Mouse (Mus musculus) skeletal muscle tissue, adult 2 months (tissue): ENCODE results near the gene Sec22c.
A peak's percentile ranks its signal among the peaks of the same experiment; 100 is the strongest.

Source experiments
- DNase-seq: peaks from one replicate; pipeline ENCODE4 v3.0.0-alpha.2; 2012; ENCODE audit warnings: low read depth, low spot score

Gene Sec22c

DNA sequence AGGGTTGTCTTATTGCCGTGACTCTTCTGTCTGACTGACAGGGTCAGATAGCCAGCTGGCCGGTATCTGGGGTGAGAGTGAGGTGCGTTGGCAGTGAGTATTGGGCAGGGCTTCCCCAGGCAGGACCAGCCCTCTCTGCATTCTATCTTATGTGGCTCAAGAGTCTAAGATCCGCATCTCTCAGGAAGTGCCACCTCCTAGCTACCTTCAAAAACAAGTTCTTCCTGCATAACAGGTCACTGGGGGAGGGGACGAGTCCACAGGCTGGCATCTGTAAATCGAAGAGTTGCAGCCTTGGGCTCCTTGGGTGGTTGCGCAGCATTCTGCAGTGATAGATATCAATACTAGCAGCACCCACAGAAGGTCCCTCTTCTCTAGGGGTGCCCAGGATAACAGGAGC, 58.3 kb downstream of the Sec22c start:
- no peak for DNase-seq

DNA sequence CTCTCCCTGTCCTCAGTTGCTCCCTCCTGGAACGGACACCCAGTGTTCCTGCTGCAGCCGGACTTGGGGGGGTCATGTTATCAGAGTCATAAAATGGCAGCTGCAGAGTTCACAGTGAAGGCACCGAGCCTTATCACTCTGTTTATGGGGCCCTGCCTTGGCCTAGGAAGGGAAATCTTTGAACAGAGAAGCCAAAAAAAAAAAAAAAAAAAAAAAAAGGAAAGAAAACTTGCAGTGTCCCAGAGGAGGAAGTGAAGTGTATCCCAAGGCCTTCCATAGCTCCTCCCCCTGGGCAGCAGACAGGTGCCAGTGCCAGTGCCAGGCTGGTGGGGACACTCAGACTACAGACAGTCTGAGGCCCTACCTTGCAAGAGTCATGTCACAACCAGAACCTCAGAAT, 60.4 kb downstream of the Sec22c start:
- DNase-seq: no peak

DNA sequence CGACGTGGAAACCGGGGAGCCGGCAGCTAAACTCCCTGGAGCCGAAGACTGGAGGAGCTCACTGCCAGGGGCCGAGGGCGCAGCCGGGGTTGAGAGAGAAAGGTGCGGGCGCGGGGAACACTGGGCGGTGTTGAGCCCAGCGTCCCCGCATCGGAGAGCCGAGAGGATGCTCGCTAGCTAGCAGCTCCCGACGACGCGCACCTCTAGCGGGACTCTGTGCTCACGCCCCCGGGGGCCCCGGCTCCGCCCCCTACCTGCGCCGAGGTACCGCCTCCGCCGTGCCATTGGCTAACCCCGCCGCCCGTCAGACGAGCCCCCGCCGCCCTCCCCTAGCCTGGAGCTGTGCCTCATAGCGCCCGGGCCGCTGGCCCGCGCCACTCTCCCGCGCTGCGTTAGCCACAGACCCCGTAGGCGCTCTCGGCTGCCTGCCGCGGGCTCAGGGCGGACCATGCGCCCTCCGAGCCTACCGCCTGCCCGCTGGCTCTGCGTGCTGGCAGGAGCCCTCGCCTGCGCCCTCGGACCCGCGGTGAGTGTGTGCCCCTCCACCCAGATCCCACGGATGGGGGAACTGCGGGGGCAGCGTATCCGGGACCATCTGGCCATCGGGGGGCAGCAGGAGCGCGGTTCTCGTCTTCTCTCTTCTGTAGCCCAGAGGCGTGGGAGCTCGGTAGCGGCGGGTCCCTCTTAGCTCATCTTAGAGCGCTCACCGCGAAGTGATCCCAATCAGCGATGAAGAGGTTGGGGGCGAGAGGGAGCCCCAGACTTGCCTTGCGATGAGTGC, 62.7 kb downstream of the Sec22c start, which contains the start of gene Vipr1:
Gene Vipr1, plus strand, starts transcription at position 316 of the 781 bp plus-strand sequence.
- DNase-seq: no peak

DNA sequence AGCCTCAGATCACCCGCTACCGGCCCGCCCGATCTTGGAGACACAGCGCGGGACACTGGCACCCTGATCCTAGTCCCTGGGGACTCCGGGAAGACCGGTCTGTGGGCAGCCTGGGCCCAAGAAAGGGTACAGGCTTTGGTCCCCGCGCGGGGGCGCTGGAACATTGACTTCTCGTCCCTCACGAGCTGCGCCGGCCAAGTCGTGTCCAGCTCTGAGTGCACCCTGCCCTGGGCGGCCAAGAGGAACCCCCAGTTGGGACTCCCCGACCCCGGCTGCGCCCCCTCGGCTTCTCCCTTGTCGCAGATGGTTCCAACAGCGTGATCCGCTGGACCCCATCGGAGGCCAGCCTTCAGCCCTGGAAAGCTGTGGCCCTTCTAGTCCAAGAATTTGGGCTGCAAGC, 63.3 kb downstream of the Sec22c start, which contains the start of gene Lyzl4:
Gene Lyzl4, minus strand, starts transcription at position 96 of the 400 bp plus-strand sequence.
- DNase-seq: peak; percentile 38

DNA sequence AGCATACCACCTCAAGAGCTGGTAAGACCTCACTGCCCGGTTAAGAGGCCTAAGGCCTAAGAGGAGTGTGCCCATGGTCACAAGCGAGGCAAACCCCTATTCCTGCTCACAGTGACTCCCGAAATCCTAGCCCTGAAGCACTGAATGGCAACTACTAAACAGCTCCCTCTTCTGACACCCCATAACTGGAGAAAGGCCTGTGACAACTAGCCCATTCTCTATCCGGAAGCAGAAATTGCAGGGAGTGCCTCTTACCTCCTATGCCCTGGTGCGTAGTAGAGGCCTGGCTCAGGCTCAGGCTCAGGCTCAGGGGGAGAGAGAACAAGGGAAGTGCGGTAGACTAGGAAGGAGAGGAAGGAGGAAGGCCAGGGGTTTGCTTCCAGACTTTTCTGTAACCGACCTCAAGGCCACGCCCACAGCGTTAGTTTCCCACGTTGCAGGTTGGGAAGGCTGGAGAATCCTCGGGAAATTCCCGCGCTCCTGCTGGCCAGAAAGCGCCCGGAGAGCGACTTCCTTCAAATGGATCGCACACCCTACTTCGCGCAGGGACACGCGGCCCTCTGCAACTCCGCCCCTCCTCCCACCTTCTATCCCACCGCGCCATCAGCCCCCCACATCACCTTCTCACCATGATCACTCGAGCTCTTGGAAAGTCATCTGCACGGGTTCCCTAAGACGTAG, 63.9 kb downstream of the Sec22c start:
- no peak for DNase-seq

DNA sequence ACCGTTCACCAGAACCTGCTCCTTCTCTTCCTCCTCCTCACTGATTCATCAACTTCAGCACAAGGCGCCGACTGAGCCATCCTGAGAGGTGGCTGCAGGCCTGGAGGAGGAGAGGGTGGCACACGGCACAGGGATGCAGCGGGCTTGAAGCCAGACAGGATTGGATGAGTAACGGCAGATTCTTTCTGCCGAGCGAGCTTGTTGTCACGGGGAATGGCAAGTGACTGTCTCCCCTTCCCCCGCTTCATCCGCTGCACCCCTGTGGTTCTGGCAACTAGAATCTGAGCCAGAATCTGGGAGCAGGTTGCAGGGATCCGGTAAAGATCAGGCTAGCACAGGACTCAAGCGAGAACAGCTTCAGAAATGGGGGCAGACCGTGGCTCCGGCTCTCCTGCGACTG, 65.5 kb downstream of the Sec22c start:
- no peak for DNase-seq

DNA sequence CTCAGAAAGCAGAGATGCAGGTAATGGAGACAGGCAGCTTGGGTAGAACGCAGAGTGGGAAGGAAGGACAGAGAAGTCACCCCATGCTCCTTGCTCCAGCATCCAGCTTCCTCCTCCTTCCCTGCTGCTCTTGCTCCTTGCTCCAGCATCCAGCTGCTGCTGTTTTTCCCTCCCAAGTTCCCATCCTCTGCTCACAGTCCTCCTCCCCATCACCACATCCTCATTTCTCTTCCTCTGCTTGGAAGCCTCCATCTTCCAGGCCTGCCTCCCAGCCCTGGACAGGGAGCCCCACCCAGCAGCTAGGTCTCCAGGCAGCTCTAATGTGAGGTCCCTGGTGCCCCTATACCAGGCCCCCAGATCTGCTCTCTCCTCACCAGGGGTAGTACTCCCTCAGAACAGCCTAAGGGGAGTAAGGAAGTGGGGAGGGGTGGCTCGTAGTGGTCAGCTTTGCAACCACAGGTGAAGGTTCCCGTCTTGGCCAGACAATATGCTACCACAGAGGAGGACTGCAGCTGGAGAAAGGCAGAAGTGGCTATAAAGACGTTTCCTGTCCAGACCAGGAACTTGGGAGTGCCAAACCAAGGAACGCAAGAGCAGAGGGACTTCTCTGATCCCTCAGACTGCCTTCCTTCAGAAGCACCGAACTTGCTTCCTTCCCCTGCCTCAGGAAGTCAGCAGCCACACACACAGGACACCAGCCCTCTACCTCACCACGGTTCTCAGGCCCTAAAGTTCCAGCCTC, 69.3 kb downstream of the Sec22c start:
- DNase-seq: peak; percentile 21

DNA sequence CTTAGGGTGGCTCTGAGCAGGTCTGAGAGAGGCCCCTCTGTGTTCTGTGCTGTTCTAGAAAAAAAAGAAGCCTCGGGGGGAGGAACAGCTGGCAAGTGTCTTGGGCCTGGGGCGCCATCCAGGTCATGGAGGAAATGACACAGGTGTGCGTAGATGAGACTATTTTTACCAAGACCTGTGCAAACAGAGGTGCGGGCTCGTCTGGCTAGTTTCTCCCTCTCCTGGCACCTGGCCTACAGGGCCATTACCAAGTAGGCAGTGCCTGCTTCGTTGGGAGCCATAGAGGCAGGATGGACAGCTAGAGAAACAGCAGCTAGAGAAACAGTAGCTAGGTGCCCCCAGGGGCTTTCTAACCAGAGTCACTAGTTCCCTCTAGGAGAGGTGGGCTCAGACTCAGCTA, 72.0 kb downstream of the Sec22c start:
- DNase-seq: no peak

DNA sequence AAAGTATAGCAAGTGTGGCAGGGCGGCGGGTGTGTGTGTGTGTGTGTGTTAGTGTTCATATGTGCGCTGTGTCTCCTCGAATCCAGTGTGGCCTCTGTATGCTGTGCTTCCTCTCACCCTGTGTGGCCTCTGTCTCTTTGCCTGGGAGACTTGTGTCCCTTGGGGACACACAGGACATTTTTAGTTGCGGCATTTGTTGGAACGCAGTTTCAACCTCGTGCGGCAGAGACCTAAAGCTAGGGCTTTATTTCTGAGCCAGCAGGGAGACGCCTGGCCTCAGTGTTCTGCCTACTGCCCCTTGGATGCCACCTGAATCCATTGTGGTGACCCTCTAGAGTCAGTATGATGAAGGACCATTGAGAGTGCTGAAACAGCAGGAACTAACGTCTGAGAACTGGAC, 72.4 kb downstream of the Sec22c start:
- no peak for DNase-seq

DNA sequence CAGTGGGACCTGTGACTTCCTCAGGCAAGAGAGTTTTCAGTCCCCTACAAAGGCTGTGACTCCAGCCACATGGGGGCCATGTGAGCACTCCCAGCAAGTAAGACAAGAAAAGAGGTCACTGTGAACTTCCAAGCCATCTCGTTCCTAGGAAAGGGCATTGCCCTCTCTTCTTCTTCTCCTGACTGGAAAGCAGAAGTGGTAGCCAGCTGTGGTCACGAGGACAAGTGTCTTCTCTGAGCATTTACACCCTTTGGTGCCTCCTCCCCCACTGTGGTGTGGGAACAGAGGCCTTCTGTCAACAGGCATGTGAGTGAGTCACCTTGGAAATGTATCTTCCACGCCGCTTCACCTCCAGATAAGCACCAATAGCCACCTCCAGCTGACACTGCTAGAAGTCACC, 73.3 kb downstream of the Sec22c start:
- DNase-seq: no peak

DNA sequence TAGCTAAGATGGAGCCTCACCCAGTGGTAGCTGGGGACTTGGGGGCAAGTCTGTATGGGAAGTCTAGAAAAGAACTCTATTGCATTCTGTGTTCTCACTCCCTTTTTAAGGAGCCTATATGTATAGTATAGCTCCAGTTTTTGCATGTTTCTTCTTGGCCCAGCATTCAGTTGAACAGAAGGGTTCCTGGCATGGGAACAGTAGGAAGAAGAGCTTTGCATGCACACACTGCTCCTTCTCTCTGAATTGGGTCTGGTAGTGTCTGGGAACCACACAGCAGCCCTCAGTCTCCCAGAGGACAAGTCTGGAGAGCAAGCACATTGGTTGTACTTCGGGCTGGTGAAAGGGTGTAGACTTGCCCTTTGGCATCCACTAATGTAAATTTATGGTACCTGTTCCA, 74.7 kb downstream of the Sec22c start:
- no peak for DNase-seq
